Mouse (Mus musculus): ENCODE measurements around the gene Cdc45.

Cdc45 gene

GRCm38 (mm10) chr16:18811468-18812384 lies at the start of gene Cdc45, which contains the start of gene Ufd1:
Gene Cdc45 (minus strand): TSS chr16:18811987.
Gene Ufd1 (plus strand): TSS chr16:18811779.
- in situ Hi-C loops (cut with MboI; ENCODE audit: unreplicated experiment in 2 of 2), result no loop called here

- in situ Hi-C loops (cut with MboI; ENCODE audit: unreplicated experiment in 2 of 2), result no loop called here
These were observed 48.4 kb upstream of the Cdc45 start for GRCm38 (mm10) chr16:18860186-18860585.

GRCm38 (mm10) chr16:18858551-18858950 lies 46.8 kb upstream of the Cdc45 start:
- in situ Hi-C loops (cut with MboI; ENCODE audit: unreplicated experiment in 2 of 2), result loop anchor here (10.0 kb wide), 2 partner anchors 164 to 174 kb away; no protein-coding TSS in a partner anchor

- in situ Hi-C loops (cut with MboI; ENCODE audit: unreplicated experiment in 2 of 2), result loop anchor here (10.0 kb wide), 2 partner anchors 155 to 165 kb away; no protein-coding TSS in a partner anchor
These were observed 37.9 kb upstream of the Cdc45 start for GRCm38 (mm10) chr16:18849521-18850190.

- in situ Hi-C loops (cut with MboI; ENCODE audit: unreplicated experiment in 2 of 2), result no loop called here
These were observed 34.6 kb upstream of the Cdc45 start for GRCm38 (mm10) chr16:18846301-18846820.

- in situ Hi-C loops (cut with MboI; ENCODE audit: unreplicated experiment in 2 of 2), result no loop called here
These were observed 26.6 kb upstream of the Cdc45 start for GRCm38 (mm10) chr16:18838346-18838745.

- in situ Hi-C loops (cut with MboI; ENCODE audit: unreplicated experiment in 2 of 2), result no loop called here
These were observed 24.9 kb upstream of the Cdc45 start, which contains the start of the genes 2510002D24Rik and Gm28539 for GRCm38 (mm10) chr16:18836468-18837208. Gene 2510002D24Rik (plus strand): TSS chr16:18836578. Gene Gm28539 (plus strand): TSS chr16:18836584.

- in situ Hi-C loops (cut with MboI; ENCODE audit: unreplicated experiment in 2 of 2), result no loop called here
These were observed 24.3 kb upstream of the Cdc45 start for GRCm38 (mm10) chr16:18836073-18836467.

- in situ Hi-C loops (cut with MboI; ENCODE audit: unreplicated experiment in 2 of 2), result no loop called here
These were observed 21.7 kb upstream of the Cdc45 start for GRCm38 (mm10) chr16:18833486-18833885.

- in situ Hi-C loops (cut with MboI; ENCODE audit: unreplicated experiment in 2 of 2), result no loop called here
These were observed 17.3 kb upstream of the Cdc45 start for GRCm38 (mm10) chr16:18829102-18829501.

GRCm38 (mm10) chr16:18828630-18829029 lies 16.8 kb upstream of the Cdc45 start:
- in situ Hi-C loops (cut with MboI; ENCODE audit: unreplicated experiment in 2 of 2), result no loop called here

GRCm38 (mm10) chr16:18822925-18823324 lies 11.1 kb upstream of the Cdc45 start:
- in situ Hi-C loops (cut with MboI; ENCODE audit: unreplicated experiment in 2 of 2), result no loop called here

- in situ Hi-C loops (cut with MboI; ENCODE audit: unreplicated experiment in 2 of 2), result no loop called here
These were observed 10.6 kb upstream of the Cdc45 start for GRCm38 (mm10) chr16:18822356-18822755.

GRCm38 (mm10) chr16:18812385-18812910 lies 661 bp upstream of the Cdc45 start:
- in situ Hi-C loops (cut with MboI; ENCODE audit: unreplicated experiment in 2 of 2), result no loop called here

GRCm38 (mm10) chr16:18811032-18811431 lies 755 bp downstream of the Cdc45 start:
- in situ Hi-C loops (cut with MboI; ENCODE audit: unreplicated experiment in 2 of 2), result no loop called here

GRCm38 (mm10) chr16:18809001-18809400 lies 2.8 kb downstream of the Cdc45 start:
- in situ Hi-C loops (cut with MboI; ENCODE audit: unreplicated experiment in 2 of 2), result no loop called here

GRCm38 (mm10) chr16:18805746-18806145 lies 6.0 kb downstream of the Cdc45 start:
- in situ Hi-C loops (cut with MboI; ENCODE audit: unreplicated experiment in 2 of 2), result no loop called here

- in situ Hi-C loops (cut with MboI; ENCODE audit: unreplicated experiment in 2 of 2), result loop anchor here (5.0 kb wide), 1 partner anchor 102 kb away; no protein-coding TSS in a partner anchor
These were observed 12.9 kb downstream of the Cdc45 start for GRCm38 (mm10) chr16:18798841-18799240.

GRCm38 (mm10) chr16:18798151-18798550 lies 13.6 kb downstream of the Cdc45 start:
- in situ Hi-C loops (cut with MboI; ENCODE audit: unreplicated experiment in 2 of 2), result loop anchor here (5.0 kb wide), 1 partner anchor 101 kb away; no protein-coding TSS in a partner anchor

- in situ Hi-C loops (cut with MboI; ENCODE audit: unreplicated experiment in 2 of 2), result loop anchor here (5.0 kb wide), 1 partner anchor 99 kb away; no protein-coding TSS in a partner anchor
These were observed 15.1 kb downstream of the Cdc45 start for GRCm38 (mm10) chr16:18796645-18797044.
